Mouse (Mus musculus) urinary bladder, postnatal 10 days (tissue): ENCODE data around the gene Adad2.

ENCODE experiments used
- DNase-seq: peaks from one replicate; pipeline ENCODE4 v3.0.0; 2022; ENCODE audit warnings: low spot score

The Adad2 gene

GRCm38 (mm10) chr8:119616811-119617210 is 4.3 kb downstream of the Adad2 start:
- DNase-seq: no peak

GRCm38 (mm10) chr8:119617586-119617985 is 5.0 kb downstream of the Adad2 start:
- no peak for DNase-seq

GRCm38 (mm10) chr8:119618887-119619286 is 6.3 kb downstream of the Adad2 start:
- no peak for DNase-seq

- no peak for DNase-seq
These were observed 7.7 kb downstream of the Adad2 start for GRCm38 (mm10) chr8:119620116-119620840.

GRCm38 (mm10) chr8:119620848-119621465 is 8.4 kb downstream of the Adad2 start:
- DNase-seq: no peak

- DNase-seq: no peak
These were observed 10.0 kb downstream of the Adad2 start for GRCm38 (mm10) chr8:119622555-119622954.

GRCm38 (mm10) chr8:119623061-119623460 is 10.5 kb downstream of the Adad2 start:
- no peak for DNase-seq

GRCm38 (mm10) chr8:119623744-119624143 is 11.2 kb downstream of the Adad2 start:
- no peak for DNase-seq

GRCm38 (mm10) chr8:119624916-119625315 is 12.4 kb downstream of the Adad2 start:
- DNase-seq: no peak

GRCm38 (mm10) chr8:119625788-119626187 is 13.2 kb downstream of the Adad2 start:
- DNase-seq: no peak

GRCm38 (mm10) chr8:119627199-119627598 is 14.7 kb downstream of the Adad2 start:
- no peak for DNase-seq

GRCm38 (mm10) chr8:119627613-119628359 is 15.2 kb downstream of the Adad2 start:
- DNase-seq: no peak

GRCm38 (mm10) chr8:119630841-119631240 is 18.3 kb downstream of the Adad2 start:
- no peak for DNase-seq

GRCm38 (mm10) chr8:119632246-119632645 is 19.7 kb downstream of the Adad2 start:
- DNase-seq: no peak

GRCm38 (mm10) chr8:119632909-119633308 is 20.4 kb downstream of the Adad2 start:
- DNase-seq: no peak

- no peak for DNase-seq
These were observed 22.2 kb downstream of the Adad2 start for GRCm38 (mm10) chr8:119634616-119635336.

GRCm38 (mm10) chr8:119635378-119635777 is 22.8 kb downstream of the Adad2 start, which contains the start of gene Kcng4:
Gene Kcng4, minus strand, starts transcription at chr8:119635680.
- DNase-seq: no peak

- no peak for DNase-seq
These were observed 23.4 kb downstream of the Adad2 start for GRCm38 (mm10) chr8:119635958-119636357.

GRCm38 (mm10) chr8:119636766-119637165 is 24.2 kb downstream of the Adad2 start:
- no peak for DNase-seq

GRCm38 (mm10) chr8:119637381-119637780 is 24.8 kb downstream of the Adad2 start:
- no peak for DNase-seq

- no peak for DNase-seq
These were observed 25.7 kb downstream of the Adad2 start for GRCm38 (mm10) chr8:119638261-119638660.

GRCm38 (mm10) chr8:119639798-119640197 is 27.3 kb downstream of the Adad2 start:
- no peak for DNase-seq
